Mouse (Mus musculus): ENCODE data around the gene Syn3.
"Not testable (repeated sequence)": the region's sequence is repeated elsewhere in the genome, so short reads cannot be mapped to it uniquely, and the experiment has no call there.

Syn3 gene

GRCm38 (mm10) chr10:86498673-86499391 lies at the start of gene Syn3:
TSS of gene Syn3 (minus strand) at chr10:86498896.
- DNase-seq = peak; percentile 92 to 94

- DNase-seq = not testable (repeated sequence)
These were observed 27.7 kb upstream of the Syn3 start for GRCm38 (mm10) chr10:86526357-86526874.

GRCm38 (mm10) chr10:86513801-86514200 lies 15.1 kb upstream of the Syn3 start:
- no peak for DNase-seq

- DNase-seq = no peak
These were observed 12.2 kb upstream of the Syn3 start for GRCm38 (mm10) chr10:86510941-86511340.

GRCm38 (mm10) chr10:86502063-86502462 lies 3.4 kb upstream of the Syn3 start:
- DNase-seq = no peak

- DNase-seq = peak in 1 of 2 experiments; percentile 45
These were observed 534 bp downstream of the Syn3 start for GRCm38 (mm10) chr10:86498051-86498672.

GRCm38 (mm10) chr10:86495851-86496250 lies 2.8 kb downstream of the Syn3 start:
- DNase-seq = no peak

- DNase-seq = no peak
These were observed 5.6 kb downstream of the Syn3 start for GRCm38 (mm10) chr10:86493140-86493539.

GRCm38 (mm10) chr10:86492089-86492907 lies 6.4 kb downstream of the Syn3 start:
- DNase-seq = no peak

- DNase-seq = no peak
These were observed 7.2 kb downstream of the Syn3 start for GRCm38 (mm10) chr10:86491316-86492088.

- no peak for DNase-seq
These were observed 10.2 kb downstream of the Syn3 start for GRCm38 (mm10) chr10:86488544-86488943.

GRCm38 (mm10) chr10:86485971-86486370 lies 12.7 kb downstream of the Syn3 start:
- DNase-seq = no peak

- DNase-seq = peak; percentile 38 to 42
These were observed 14.7 kb downstream of the Syn3 start for GRCm38 (mm10) chr10:86483968-86484367.

- DNase-seq = no peak
These were observed 16.2 kb downstream of the Syn3 start for GRCm38 (mm10) chr10:86482496-86482895.

- no peak for DNase-seq
These were observed 18.0 kb downstream of the Syn3 start for GRCm38 (mm10) chr10:86480711-86481110.

- no peak for DNase-seq
These were observed 19.0 kb downstream of the Syn3 start for GRCm38 (mm10) chr10:86479718-86480121.

- no peak for DNase-seq
These were observed 22.0 kb downstream of the Syn3 start for GRCm38 (mm10) chr10:86476720-86477119.

GRCm38 (mm10) chr10:86475270-86475669 lies 23.4 kb downstream of the Syn3 start:
- DNase-seq = no peak

GRCm38 (mm10) chr10:86474176-86475154 lies 24.2 kb downstream of the Syn3 start:
- no peak for DNase-seq

- DNase-seq = peak in 1 of 2 experiments; percentile 52
These were observed 25.0 kb downstream of the Syn3 start for GRCm38 (mm10) chr10:86473637-86474154.
